Mouse (Mus musculus): ENCODE data around the gene Tmem130. TPM values are rescaled to one million over a fixed set of nuclear protein-coding genes. Genes with fewer than 3 reads are reported as not detected.

The Tmem130 gene
- polyA plus RNA-seq, 1 experiment from 2014 or later: 338 TPM

DNA sequence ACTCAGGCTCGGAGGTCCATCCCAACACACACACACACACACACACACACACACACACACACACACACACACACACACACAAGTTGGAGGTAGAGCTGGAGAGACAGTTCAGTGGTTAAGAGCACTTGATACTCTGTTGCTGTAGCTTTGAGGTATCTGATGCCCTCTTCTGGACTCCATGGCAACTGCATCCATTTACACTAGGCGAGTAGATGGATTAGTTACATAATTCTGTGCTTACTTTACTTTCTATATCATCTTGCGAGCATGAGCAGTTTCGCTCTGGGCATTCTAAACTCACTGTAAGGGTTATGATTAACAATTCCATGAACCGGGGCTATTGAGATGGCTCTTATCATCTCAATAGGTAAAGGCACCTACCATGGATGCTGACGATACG, 8.6 kb downstream of the Tmem130 start:
- Histone ChIP-seq H3K9me3 (ENCODE audit: control insufficient read depth, low read length) (no peaks in the 10 kb centered on the region), H3K9ac (no peak overlapping the region), H3K4me3 (replicated peaks; ENCODE audit: low read length) (no peak overlapping the region), H3K27ac (no peak overlapping the region), H3K27me3 (ENCODE audit: control insufficient read depth, insufficient read depth, low read length) (no peaks in the 10 kb centered on the region), H3K4me1 (replicated peaks; ENCODE audit: control insufficient read depth, insufficient read depth, low read length) (0 out of 2 replicates have a peak, but pooled peaks cover 5% of the 10 kb centered on the region), H3K36me3 (replicated peaks; ENCODE audit: control insufficient read depth, insufficient read depth) (peaks cover 62% of the 10 kb centered on the region), H3K4me2 (replicated peaks) (no peak overlapping the region)
- peak; percentile 66 for DNase-seq (ENCODE audit: low spot score)
- no peak for ATAC-seq (ENCODE audit: low FRiP score)
- 66% methylated on average over 7 of the region's 7 CpGs for WGBS

DNA sequence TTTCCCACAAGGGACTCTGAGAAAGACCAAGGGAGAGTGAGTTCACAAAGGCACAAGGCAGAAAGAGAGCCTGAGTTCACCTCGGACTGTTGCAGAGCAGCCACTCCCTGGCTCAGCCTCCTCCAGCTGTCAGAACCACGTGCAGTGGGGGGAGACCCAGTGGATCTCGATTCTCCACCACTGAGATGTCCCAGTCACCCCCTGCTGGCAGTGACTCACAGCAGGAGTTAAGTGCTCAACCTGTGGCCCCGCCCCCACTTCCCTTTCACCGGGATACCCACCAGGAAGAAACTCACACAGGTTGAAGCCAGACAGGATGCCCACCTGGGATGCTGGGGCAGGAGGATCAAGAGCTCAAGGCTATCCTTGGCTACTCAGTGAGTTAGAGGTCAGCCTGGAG, 9.2 kb downstream of the Tmem130 start:
- Histone ChIP-seq H3K36me3 (replicated peaks; ENCODE audit: control insufficient read depth, insufficient read depth) (peaks cover 63% of the 10 kb centered on the region), H3K9ac (no peak overlapping the region), H3K4me2 (replicated peaks) (no peak overlapping the region), H3K27me3 (ENCODE audit: control insufficient read depth, insufficient read depth, low read length) (no peaks in the 10 kb centered on the region), H3K4me3 (replicated peaks; ENCODE audit: low read length) (no peak overlapping the region), H3K4me1 (replicated peaks; ENCODE audit: control insufficient read depth, insufficient read depth, low read length) (0 out of 2 replicates have a peak, but pooled peaks cover 3% of the 10 kb centered on the region), H3K9me3 (ENCODE audit: control insufficient read depth, low read length) (no peaks in the 10 kb centered on the region), H3K27ac (no peak overlapping the region)
- DNase-seq (ENCODE audit: low spot score) (no peak), ATAC-seq (ENCODE audit: low FRiP score) (no peak)
- 24% methylated on average over 5 of the region's 5 CpGs for WGBS

GRCm38 (mm10) chr5:144737101-144737500, 24.5 kb downstream of the Tmem130 start:
- Histone ChIP-seq H3K4me2 (replicated peaks) (no peak overlapping the region), H3K27ac (no peak overlapping the region), H3K36me3 (replicated peaks; ENCODE audit: control insufficient read depth, insufficient read depth) (peaks cover 40% of the 10 kb centered on the region), H3K27me3 (ENCODE audit: control insufficient read depth, insufficient read depth, low read length) (no peaks in the 10 kb centered on the region), H3K9me3 (ENCODE audit: control insufficient read depth, low read length) (no peaks in the 10 kb centered on the region), H3K4me1 (replicated peaks; ENCODE audit: control insufficient read depth, insufficient read depth, low read length) (no peaks in the 10 kb centered on the region), H3K4me3 (replicated peaks; ENCODE audit: low read length) (no peak overlapping the region), H3K9ac (no peak overlapping the region)
- DNase-seq (ENCODE audit: low spot score): no peak
- ATAC-seq (ENCODE audit: low FRiP score): no peak
- 89% methylated on average over 14 of the region's 14 CpGs for WGBS

GRCm38 (mm10) chr5:144734949-144735348, 26.7 kb downstream of the Tmem130 start:
- peaks cover 21% of the 10 kb centered on the region for H3K36me3 ChIP-seq (replicated peaks; ENCODE audit: control insufficient read depth, insufficient read depth)
- no peaks in the 10 kb centered on the region for H3K9me3 ChIP-seq (ENCODE audit: control insufficient read depth, low read length)
- H3K27ac ChIP-seq: no peak overlapping the region
- no peaks in the 10 kb centered on the region for H3K27me3 ChIP-seq (ENCODE audit: control insufficient read depth, insufficient read depth, low read length)
- no peak overlapping the region for H3K4me3 ChIP-seq (replicated peaks; ENCODE audit: low read length)
- peak; percentile 56; the same call in 1 of the 2 replicates for ATAC-seq (ENCODE audit: low FRiP score)
- DNase-seq (ENCODE audit: low spot score): peak; percentile 86
- H3K4me1 ChIP-seq (replicated peaks; ENCODE audit: control insufficient read depth, insufficient read depth, low read length): no peaks in the 10 kb centered on the region
- H3K9ac ChIP-seq: no peak overlapping the region
- WGBS: 35% methylated on average over 8 of the region's 8 CpGs
- no peak overlapping the region for H3K4me2 ChIP-seq (replicated peaks)

DNA sequence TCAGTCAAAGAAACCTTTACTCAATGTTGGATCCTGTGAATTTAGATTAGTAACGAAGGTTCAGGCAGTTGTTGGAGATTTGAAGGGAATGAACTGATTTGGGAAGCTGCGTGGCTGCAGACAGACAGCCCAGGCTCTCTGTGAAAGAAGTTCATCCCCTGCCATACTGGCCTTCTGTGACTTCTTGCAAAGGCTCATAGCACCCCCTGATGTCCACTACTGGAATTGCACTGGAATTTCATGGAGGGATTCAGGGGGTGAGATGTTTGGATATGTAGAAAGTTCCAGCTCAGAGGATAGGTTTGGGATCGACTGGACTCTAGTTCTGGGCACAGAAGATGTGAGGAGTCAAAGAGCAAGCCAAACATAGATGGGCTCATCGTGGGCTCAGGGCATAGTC, 27.7 kb downstream of the Tmem130 start:
- Histone ChIP-seq H3K27me3 (ENCODE audit: control insufficient read depth, insufficient read depth, low read length) (0 out of 2 replicates have a peak, but pooled peaks cover under 1% of the 10 kb centered on the region), H3K9me3 (ENCODE audit: control insufficient read depth, low read length) (no peaks in the 10 kb centered on the region), H3K36me3 (replicated peaks; ENCODE audit: control insufficient read depth, insufficient read depth) (peaks cover 12% of the 10 kb centered on the region), H3K27ac (no peak overlapping the region), H3K4me2 (replicated peaks) (no peak overlapping the region), H3K4me3 (replicated peaks; ENCODE audit: low read length) (no peak overlapping the region), H3K9ac (no peak overlapping the region), H3K4me1 (replicated peaks; ENCODE audit: control insufficient read depth, insufficient read depth, low read length) (no peaks in the 10 kb centered on the region)
- DNase-seq (ENCODE audit: low spot score) (peak; percentile 87), ATAC-seq (ENCODE audit: low FRiP score) (0 out of 2 replicates have a peak, but pooled peaks have one; percentile 34)
- 24% methylated on average over 4 of the region's 4 CpGs for WGBS

GRCm38 (mm10) chr5:144729216-144729615, 32.4 kb downstream of the Tmem130 start:
- Histone ChIP-seq H3K9me3 (ENCODE audit: control insufficient read depth, low read length) (no peaks in the 10 kb centered on the region), H3K4me1 (replicated peaks; ENCODE audit: control insufficient read depth, insufficient read depth, low read length) (no peaks in the 10 kb centered on the region), H3K27ac (no peak overlapping the region), H3K4me2 (replicated peaks) (no peak overlapping the region), H3K27me3 (ENCODE audit: control insufficient read depth, insufficient read depth, low read length) (peaks cover 10% of the 10 kb centered on the region), H3K36me3 (replicated peaks; ENCODE audit: control insufficient read depth, insufficient read depth) (no peaks in the 10 kb centered on the region), H3K4me3 (replicated peaks; ENCODE audit: low read length) (no peak overlapping the region), H3K9ac (no peak overlapping the region)
- WGBS: 79% methylated on average over 8 of the region's 8 CpGs
- DNase-seq (ENCODE audit: low spot score) (no peak), ATAC-seq (ENCODE audit: low FRiP score) (no peak)

DNA sequence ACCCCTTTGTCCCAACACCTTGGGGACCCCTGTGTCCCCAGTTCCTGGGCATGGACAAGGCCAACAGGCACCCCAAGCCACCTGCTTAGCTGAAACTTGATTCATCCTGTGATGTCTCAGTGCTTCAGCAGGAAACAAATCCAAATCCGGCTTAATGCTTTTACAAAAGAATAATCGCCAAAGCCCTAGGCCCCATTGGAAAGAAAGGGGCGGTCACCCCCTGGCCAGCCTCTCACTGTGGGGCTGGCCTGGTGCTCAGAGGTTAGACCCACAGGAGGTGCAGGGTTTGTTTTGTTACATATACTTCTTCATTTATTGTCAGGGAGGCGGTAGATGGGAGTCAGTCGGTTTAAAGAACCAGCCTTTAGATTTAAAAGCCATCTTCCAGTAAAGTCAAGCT, 33.4 kb downstream of the Tmem130 start:
- Histone ChIP-seq H3K9me3 (ENCODE audit: control insufficient read depth, low read length) (no peaks in the 10 kb centered on the region), H3K36me3 (replicated peaks; ENCODE audit: control insufficient read depth, insufficient read depth) (no peaks in the 10 kb centered on the region), H3K4me3 (replicated peaks; ENCODE audit: low read length) (no peak overlapping the region), H3K4me2 (replicated peaks) (no peak overlapping the region), H3K27me3 (ENCODE audit: control insufficient read depth, insufficient read depth, low read length) (peaks cover 10% of the 10 kb centered on the region), H3K4me1 (replicated peaks; ENCODE audit: control insufficient read depth, insufficient read depth, low read length) (no peaks in the 10 kb centered on the region), H3K27ac (no peak overlapping the region), H3K9ac (no peak overlapping the region)
- ATAC-seq (ENCODE audit: low FRiP score) (no peak), DNase-seq (ENCODE audit: low spot score) (no peak)
- WGBS: 13% methylated on average over 5 of the region's 5 CpGs

DNA sequence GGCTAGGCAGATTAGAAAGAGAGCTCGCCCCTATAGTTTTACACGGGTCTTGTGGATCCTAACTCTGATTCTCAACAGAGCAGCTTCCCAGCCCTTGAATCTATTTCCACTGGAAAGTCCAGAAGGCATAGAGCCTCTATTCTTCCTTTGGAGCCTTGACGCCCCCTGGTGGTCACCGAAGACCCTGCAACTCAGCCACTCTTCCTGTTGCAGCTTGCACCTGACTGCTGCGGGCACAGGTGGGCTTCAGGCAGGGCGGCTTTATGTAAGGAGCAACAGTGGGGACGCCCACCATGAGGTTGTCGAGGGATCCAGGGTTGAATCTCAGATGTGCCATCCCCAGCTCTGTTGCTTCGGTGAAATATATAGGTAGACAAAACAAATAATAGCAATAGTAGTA, 34.5 kb downstream of the Tmem130 start:
- 9% methylated on average over 9 of the region's 9 CpGs for WGBS
- Histone ChIP-seq H3K36me3 (replicated peaks; ENCODE audit: control insufficient read depth, insufficient read depth) (no peaks in the 10 kb centered on the region), H3K27me3 (ENCODE audit: control insufficient read depth, insufficient read depth, low read length) (peaks cover 10% of the 10 kb centered on the region), H3K27ac (no peak overlapping the region), H3K4me2 (replicated peaks) (no peak overlapping the region), H3K9ac (no peak overlapping the region), H3K4me3 (replicated peaks; ENCODE audit: low read length) (no peak overlapping the region), H3K4me1 (replicated peaks; ENCODE audit: control insufficient read depth, insufficient read depth, low read length) (no peaks in the 10 kb centered on the region), H3K9me3 (ENCODE audit: control insufficient read depth, low read length) (no peaks in the 10 kb centered on the region)
- ATAC-seq (ENCODE audit: low FRiP score) (peak; percentile 62), DNase-seq (ENCODE audit: low spot score) (peak; percentile 86)

DNA sequence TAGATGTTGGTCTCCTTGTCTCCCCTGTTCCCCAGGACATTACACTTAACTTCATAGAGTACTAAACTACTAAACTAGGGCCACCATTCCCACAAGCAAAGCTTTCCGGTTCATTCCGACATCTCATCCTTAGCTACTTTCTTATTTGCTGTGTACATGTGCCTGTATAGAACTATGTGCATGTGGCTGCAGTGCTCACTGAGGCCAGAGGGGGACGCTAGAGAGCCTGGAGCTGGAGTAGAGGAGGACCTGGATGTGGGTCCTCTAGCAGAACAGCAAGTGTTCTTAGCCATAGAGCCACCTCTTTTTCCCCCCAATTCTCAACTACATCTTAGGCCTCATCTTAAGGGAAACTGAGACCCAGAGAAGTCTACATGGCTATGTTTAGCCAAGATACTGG, 36.1 kb downstream of the Tmem130 start:
- ATAC-seq (ENCODE audit: low FRiP score) (no peak), DNase-seq (ENCODE audit: low spot score) (no peak)
- H3K9ac ChIP-seq: no peak overlapping the region
- no peak overlapping the region for H3K4me2 ChIP-seq (replicated peaks)
- no peaks in the 10 kb centered on the region for H3K9me3 ChIP-seq (ENCODE audit: control insufficient read depth, low read length)
- no peak overlapping the region for H3K4me3 ChIP-seq (replicated peaks; ENCODE audit: low read length)
- H3K4me1 ChIP-seq (replicated peaks; ENCODE audit: control insufficient read depth, insufficient read depth, low read length): no peaks in the 10 kb centered on the region
- 79% methylated on average over 3 of the region's 3 CpGs for WGBS
- no peak overlapping the region for H3K27ac ChIP-seq
- H3K36me3 ChIP-seq (replicated peaks; ENCODE audit: control insufficient read depth, insufficient read depth): no peaks in the 10 kb centered on the region
- H3K27me3 ChIP-seq (ENCODE audit: control insufficient read depth, insufficient read depth, low read length): peaks cover 10% of the 10 kb centered on the region

DNA sequence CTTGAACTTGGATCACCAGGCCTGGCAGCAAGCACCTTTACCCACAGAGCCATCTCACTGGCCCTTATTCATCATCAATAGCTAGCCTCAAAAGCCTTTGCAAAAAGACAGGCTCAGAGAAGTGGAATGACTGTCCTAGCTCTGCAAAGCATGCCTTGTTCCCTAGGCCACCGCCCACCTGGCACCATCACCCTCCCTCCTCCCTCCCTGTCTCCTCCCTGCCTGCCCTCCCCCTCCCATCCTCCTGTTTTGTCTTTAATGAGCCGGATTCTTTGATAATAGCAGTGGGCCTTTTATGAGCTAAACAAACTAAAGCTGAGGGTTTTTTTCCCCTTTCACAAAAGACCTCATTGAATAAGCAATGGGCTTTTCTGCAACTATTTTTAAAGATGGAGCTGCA, 36.7 kb downstream of the Tmem130 start:
- ATAC-seq (ENCODE audit: low FRiP score) (no peak), DNase-seq (ENCODE audit: low spot score) (no peak)
- H3K4me1 ChIP-seq (replicated peaks; ENCODE audit: control insufficient read depth, insufficient read depth, low read length): no peaks in the 10 kb centered on the region

More for the DNA sequence above, 36.7 kb downstream of the Tmem130 start:
- no peak overlapping the region for H3K9ac ChIP-seq
- no peaks in the 10 kb centered on the region for H3K36me3 ChIP-seq (replicated peaks; ENCODE audit: control insufficient read depth, insufficient read depth)
- H3K9me3 ChIP-seq (ENCODE audit: control insufficient read depth, low read length): no peaks in the 10 kb centered on the region
- no peak overlapping the region for H3K4me2 ChIP-seq (replicated peaks)
- 20% methylated on average over 2 of the region's 2 CpGs for WGBS
- H3K4me3 ChIP-seq (replicated peaks; ENCODE audit: low read length): no peak overlapping the region
- H3K27ac ChIP-seq: no peak overlapping the region
- peaks cover 10% of the 10 kb centered on the region for H3K27me3 ChIP-seq (ENCODE audit: control insufficient read depth, insufficient read depth, low read length)
